Mouse (Mus musculus): ENCODE results near the gene Tph1.

DNA sequence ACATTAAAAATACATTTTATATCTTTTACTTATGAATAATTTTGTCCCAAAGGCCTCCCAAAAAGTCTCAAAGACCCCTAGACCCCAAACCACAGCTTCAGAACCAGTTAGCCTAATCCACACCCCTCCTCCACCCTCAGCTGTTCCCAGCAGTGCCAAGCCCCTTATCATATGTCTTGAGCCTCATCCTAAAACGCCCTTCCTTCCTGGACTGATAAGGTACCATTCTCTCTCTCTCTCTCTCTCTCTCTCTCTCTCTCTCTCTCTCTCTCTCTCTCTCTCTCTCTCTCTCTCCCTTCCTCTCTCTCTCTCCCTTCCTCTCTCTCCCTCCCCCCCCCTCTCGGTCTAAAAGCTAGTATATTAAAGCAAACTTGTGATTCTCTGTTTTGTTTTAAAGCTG is 20.1 kb downstream of the Tph1 start:
- TF ChIP-seq CTCF (conservative IDR thresholded peaks at IDR 0.05; ENCODE audit: low read length) (no peak), NANOG (IDR thresholded peaks at IDR 0.05; ENCODE audit: borderline replicate concordance, low read length) (no peak)
